Mouse (Mus musculus) ES-Bruce4 (cell line): ENCODE results near the gene Ppp1r11. TPM values are rescaled to one million over a fixed set of nuclear protein-coding genes. Genes with fewer than 3 reads are reported as not detected.

ENCODE experiments used
- H3K27ac ChIP-seq: 2 replicates; pipeline ENCODE4 v1.5.1; 2012; ENCODE audit warnings: low read length, inconsistent platforms; ENCODE audit not compliant: insufficient read depth
- H3K27me3 ChIP-seq: 2 replicates; pipeline ENCODE4 v1.6.1; 2012; ENCODE audit warnings: mild to moderate bottlenecking, low read length, inconsistent platforms; ENCODE audit not compliant: control insufficient read depth, poor library complexity, insufficient read depth, severe bottlenecking
- H3K36me3 ChIP-seq: 2 replicates; pipeline ENCODE4 v1.6.1; 2012; ENCODE audit warnings: inconsistent platforms, mild to moderate bottlenecking, low read length, moderate library complexity; ENCODE audit not compliant: control insufficient read depth, poor library complexity, insufficient read depth, severe bottlenecking
- H3K4me1 ChIP-seq: one replicate; pipeline ENCODE4 v1.8.1; 2011; ENCODE audit warnings: low read length; ENCODE audit not compliant: control insufficient read depth, insufficient read depth
- H3K4me3 ChIP-seq: 2 replicates; pipeline ENCODE4 v1.5.1; 2011; ENCODE audit warnings: low read depth, mild to moderate bottlenecking, low read length
- H3K9ac ChIP-seq: 2 replicates; pipeline ENCODE4 v1.6.1; 2012; ENCODE audit warnings: low read depth, mild to moderate bottlenecking, inconsistent platforms; ENCODE audit not compliant: poor library complexity, severe bottlenecking
- H3K9me3 ChIP-seq: replicated peaks from 2 replicates; pipeline ENCODE4 v1.6.1; 2012; ENCODE audit warnings: mild to moderate bottlenecking, low read length, inconsistent platforms; ENCODE audit not compliant: control insufficient read depth, poor library complexity, insufficient read depth, severe bottlenecking
- CTCF ChIP-seq: IDR thresholded peaks from one replicate; pipeline ENCODE4 v1.8.1; 2011; ENCODE audit warnings: low read depth, low read length
- EP300 ChIP-seq: IDR thresholded peaks from 2 replicates; pipeline ENCODE4 v1.6.1; 2011; ENCODE audit warnings: low read depth, low read length; ENCODE audit not compliant: insufficient read depth
- POLR2A ChIP-seq: IDR thresholded peaks from one replicate; pipeline ENCODE4 v1.8.1; 2011; ENCODE audit warnings: low read length; ENCODE audit not compliant: insufficient read depth
- polyA plus RNA-seq: library from polyadenylated mRNA; stranded (reverse); fragments of >200 nt; gene quantifications from 2 replicates; pipeline ENCODE4 v1.2.4, GENCODE M21; 2011; ENCODE audit warnings: low read depth; ENCODE audit not compliant: missing spikeins, insufficient read depth, insufficient read length

Ppp1r11 gene
- 67.3 and 68.8 TPM in 2 replicates for polyA plus RNA-seq

GRCm38 (mm10) chr17:36950981-36951947 is at the start of gene Ppp1r11:
TSS of gene Ppp1r11 (minus strand) at chr17:36951741.
- TF ChIP-seq POLR2A (peak; percentile 14), EP300 (peak; percentile 76; the same call in 1 of the 2 replicates), CTCF (no peak)
- Histone ChIP-seq H3K4me3 (peak within 1 kb of the TSS; percentile 95), H3K27ac (0 out of 2 replicates have a peak within 1 kb of the TSS, but pooled peaks have one; percentile 36), H3K9ac (peak within 1 kb of the TSS; percentile 85), H3K4me1 (no peaks in the 10 kb centered on the region), H3K36me3 (peaks cover 18% of the 10 kb centered on the region), H3K27me3 (no peaks in the 10 kb centered on the region), H3K9me3 (no peaks in the 10 kb centered on the region)

DNA sequence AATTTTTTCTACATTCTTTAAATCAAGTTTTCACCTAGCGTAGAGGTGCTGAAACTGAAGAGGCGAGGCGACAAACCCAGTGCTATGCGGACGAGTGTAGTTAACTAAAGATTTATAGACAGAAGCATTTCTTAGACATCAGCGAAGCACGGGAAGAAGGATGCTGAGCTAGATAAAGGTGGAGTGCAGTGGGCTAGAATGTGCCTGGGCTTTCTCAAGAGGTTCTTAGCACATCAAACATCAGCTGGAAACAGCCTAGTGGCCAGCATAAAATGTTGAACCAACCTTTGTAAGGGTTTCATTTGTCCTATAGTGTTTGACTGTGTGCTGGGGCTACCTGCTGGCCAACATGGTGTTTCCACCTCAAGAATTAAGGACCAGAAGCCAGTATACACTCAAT is 49.3 kb upstream of the Ppp1r11 start, which contains the start of gene Zfp57:
Gene Zfp57, plus strand, starts transcription at position 301 of the 400 bp plus-strand sequence.
- H3K36me3 ChIP-seq, result peaks cover 28% of the 10 kb centered on the region
- H3K9me3 ChIP-seq, result no peaks in the 10 kb centered on the region
- H3K9ac ChIP-seq, result peak within 1 kb of the TSS; percentile 96
- peak within 1 kb of the TSS; percentile 87 for H3K27ac ChIP-seq
- H3K4me1 ChIP-seq, result no peaks in the 10 kb centered on the region
- TF ChIP-seq EP300 (no peak), POLR2A (no peak), CTCF (no peak)
- H3K27me3 ChIP-seq, result no peaks in the 10 kb centered on the region
- H3K4me3 ChIP-seq, result peak within 1 kb of the TSS; percentile 80

DNA sequence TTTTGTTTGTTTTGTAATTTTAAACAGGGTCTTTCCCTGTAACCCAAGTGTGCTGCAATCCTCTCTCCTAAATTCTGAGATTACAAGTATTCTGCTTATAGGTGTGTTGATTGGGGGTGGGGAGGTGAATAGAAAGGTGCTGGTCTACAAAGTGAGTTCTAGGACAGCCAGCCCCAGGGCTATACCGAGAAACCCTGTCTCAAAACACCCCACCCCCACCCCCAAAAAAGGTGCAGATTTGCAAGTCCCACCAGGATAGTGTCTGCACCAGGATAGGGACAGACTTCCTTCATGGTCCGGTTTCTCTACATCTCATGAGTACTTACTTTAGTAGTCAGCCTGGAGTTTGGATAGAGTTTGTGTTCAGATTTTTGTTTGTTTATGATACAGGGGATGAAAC is 46.9 kb upstream of the Ppp1r11 start:
- Histone ChIP-seq H3K27ac (peak overlapping the region; percentile 100), H3K36me3 (peaks cover 4% of the 10 kb centered on the region; the same call in 1 of the 2 replicates), H3K27me3 (no peaks in the 10 kb centered on the region), H3K9me3 (no peaks in the 10 kb centered on the region), H3K9ac (peak overlapping the region; percentile 85), H3K4me1 (peaks cover 2% of the 10 kb centered on the region), H3K4me3 (no peak overlapping the region)
- TF ChIP-seq EP300 (peak; percentile 86), POLR2A (no peak)

DNA sequence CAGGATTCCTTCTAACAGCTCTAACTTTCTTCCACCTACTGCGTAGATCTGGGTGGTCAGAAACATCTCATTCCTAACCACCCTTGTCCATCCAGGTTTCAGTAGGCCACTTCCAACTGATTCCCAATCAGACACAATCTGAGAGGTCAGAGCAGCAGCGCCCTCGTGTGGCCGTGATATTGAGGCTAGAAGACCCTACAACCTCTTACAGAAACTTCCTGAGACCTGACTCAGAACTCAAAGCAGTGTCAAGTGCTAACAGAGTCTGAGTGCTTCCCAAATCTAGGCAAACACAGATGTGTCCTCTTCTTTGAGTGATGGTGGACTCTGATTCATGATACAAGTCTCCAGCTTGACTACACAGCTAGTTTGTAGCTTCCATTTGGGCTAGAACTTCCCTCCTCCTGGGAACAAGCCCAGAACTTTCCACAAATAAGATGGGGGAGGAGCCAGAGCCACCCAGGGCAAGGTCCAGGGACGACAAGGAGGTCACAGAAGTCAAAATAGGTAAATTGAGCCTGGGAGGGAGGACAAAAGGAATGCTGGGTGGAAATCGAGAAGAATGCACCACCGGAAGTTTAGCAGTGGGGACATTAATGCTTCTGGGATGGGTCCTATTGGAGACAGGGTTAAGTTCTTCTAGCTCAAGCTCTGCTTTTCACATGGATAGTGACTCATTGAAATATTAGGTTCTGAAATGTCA is 45.6 kb upstream of the Ppp1r11 start:
- Histone ChIP-seq H3K36me3 (no peaks in the 10 kb centered on the region), H3K9ac (peak overlapping the region; percentile 37), H3K4me1 (peaks cover 2% of the 10 kb centered on the region), H3K9me3 (no peaks in the 10 kb centered on the region), H3K27ac (peak overlapping the region; percentile 100), H3K4me3 (no peak overlapping the region), H3K27me3 (no peaks in the 10 kb centered on the region)
- TF ChIP-seq EP300 (peak; percentile 93), CTCF (peak; percentile 86), POLR2A (no peak)

DNA sequence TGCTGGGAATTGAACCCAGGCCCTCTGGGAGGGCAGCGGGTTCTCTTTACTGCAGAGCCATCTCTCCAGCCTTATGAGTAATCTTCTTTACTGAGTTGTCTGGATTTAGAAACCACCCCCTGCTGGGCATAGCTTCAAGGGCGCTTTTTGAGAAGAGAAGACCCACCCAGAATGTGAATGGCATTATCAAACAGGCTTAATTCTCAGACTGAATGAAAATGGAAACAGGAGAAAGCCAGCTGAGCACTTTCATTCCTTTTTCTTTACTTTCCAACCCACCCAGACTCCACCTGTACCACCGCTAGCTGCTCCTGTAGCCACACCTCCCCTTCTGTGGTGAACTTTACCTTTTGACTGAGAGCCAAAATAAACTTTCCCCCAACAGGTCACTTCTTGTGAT is 43.9 kb upstream of the Ppp1r11 start:
- H3K4me1 ChIP-seq, result peaks cover 4% of the 10 kb centered on the region
- H3K27me3 ChIP-seq, result no peaks in the 10 kb centered on the region
- H3K27ac ChIP-seq, result peak overlapping the region; percentile 100
- no peak for TF ChIP-seq POLR2A
- TF ChIP-seq EP300, result peak; percentile 93
- 0 out of 2 replicates have a peak overlapping the region, but pooled peaks have one; percentile 65 for H3K9ac ChIP-seq
- no peaks in the 10 kb centered on the region for H3K9me3 ChIP-seq
- H3K4me3 ChIP-seq, result no peak overlapping the region
- no peaks in the 10 kb centered on the region for H3K36me3 ChIP-seq

- H3K4me3 ChIP-seq, result no peak overlapping the region
- H3K27me3 ChIP-seq, result no peaks in the 10 kb centered on the region
- peaks cover 4% of the 10 kb centered on the region for H3K4me1 ChIP-seq
- no peak for TF ChIP-seq POLR2A
- no peak for TF ChIP-seq CTCF
- TF ChIP-seq EP300, result no peak
- H3K27ac ChIP-seq, result peak overlapping the region; percentile 100
- H3K9me3 ChIP-seq, result no peaks in the 10 kb centered on the region
- H3K36me3 ChIP-seq, result no peaks in the 10 kb centered on the region
- H3K9ac ChIP-seq, result peak overlapping the region; percentile 65
Measured at GRCm38 (mm10) chr17:36994528-36994927, 43.0 kb upstream of the Ppp1r11 start.
